Mouse (Mus musculus): ENCODE results near the gene 4930402F06Rik. TPM values are rescaled to one million over a fixed set of nuclear protein-coding genes. Genes with fewer than 3 reads are reported as not detected.

Gene 4930402F06Rik
- polyA plus RNA-seq, 1 experiment from 2014 or later, result not detected

DNA sequence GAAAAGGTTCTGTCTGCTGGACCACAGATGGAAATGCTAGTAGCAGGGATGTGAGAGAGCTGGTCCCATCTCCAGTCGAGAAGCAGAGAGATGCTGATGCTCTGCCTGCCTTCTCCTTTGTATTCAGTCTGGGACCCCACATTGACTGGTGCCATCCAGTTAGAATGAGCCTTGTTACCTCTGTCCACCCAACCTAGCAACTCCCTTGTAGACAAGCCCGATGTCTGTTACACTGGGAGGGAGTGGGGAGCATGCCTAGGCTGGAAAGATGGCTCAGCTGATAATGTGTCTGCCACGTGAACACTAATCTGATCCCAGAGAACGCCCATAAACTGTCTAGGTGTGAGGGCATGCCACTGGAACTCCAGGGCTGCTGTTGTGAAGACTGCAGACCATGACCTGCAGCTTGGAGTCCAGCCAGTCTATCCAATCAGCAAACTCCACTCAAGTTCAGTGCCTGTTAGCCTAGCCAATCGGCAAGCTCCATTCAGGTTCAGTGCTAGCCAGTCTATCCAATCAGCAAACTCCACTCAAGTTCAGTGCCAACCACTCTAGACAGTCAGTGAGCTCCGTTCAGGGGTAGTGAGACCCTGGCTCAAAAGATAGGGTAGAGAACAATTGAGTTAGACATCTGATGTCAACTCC lies 1.3 kb upstream of the 4930402F06Rik start:
- Histone ChIP-seq H3K36me3 (peaks cover 12% of the 10 kb centered on the region), H3K4me2 (no peak overlapping the region), H3K4me1 (replicated peaks) (peaks cover 6% of the 10 kb centered on the region), H3K27ac (no peak overlapping the region), H3K9me3 (replicated peaks) (no peaks in the 10 kb centered on the region), H3K9ac (no peak overlapping the region), H3K27me3 (no peaks in the 10 kb centered on the region), H3K4me3 (replicated peaks) (no peak overlapping the region)
- ATAC-seq (ENCODE audit: low read depth) (no peak; the same call in 1 of the 2 replicates), DNase-seq (no peak)
- 58% methylated on average over 6 of the region's 6 CpGs for WGBS (ENCODE audit: insufficient replicate concordance)

DNA sequence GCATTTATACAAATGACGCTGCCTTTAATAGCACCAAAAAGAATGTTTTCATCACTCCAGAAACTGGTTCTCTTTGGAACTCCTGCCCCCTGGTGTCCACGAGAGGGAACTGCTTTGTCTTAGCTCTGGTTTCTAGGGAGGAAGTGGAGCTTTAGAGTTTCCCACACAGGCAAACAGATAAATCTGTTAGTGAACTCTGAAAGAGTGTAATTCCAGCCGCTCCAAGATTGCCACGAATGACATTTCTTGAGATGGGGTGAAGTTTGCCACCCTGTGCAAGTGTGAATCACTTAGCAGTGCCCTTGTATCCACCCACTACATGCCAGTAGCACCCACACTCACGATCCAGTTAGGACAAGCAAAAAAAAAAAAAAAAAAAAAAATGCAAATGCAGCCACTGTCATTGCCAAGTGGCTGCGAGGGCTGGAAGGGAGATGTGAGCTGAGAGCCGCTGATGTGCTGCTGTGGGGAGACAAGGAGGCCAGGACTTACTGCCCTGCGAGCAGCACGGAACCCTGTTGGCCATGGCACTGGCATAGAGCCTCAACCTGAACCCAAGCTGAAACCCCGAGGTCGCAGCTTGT lies 707 bp upstream of the 4930402F06Rik start:
- H3K4me2 ChIP-seq, result no peak overlapping the region
- H3K9me3 ChIP-seq (replicated peaks), result no peaks in the 10 kb centered on the region
- ATAC-seq (ENCODE audit: low read depth) (no peak), DNase-seq (peak; percentile 29)
- no peak overlapping the region for H3K9ac ChIP-seq
- 38% methylated on average over 11 of the region's 11 CpGs for WGBS (ENCODE audit: insufficient replicate concordance)
- peaks cover 12% of the 10 kb centered on the region for H3K36me3 ChIP-seq
- no peak overlapping the region for H3K27ac ChIP-seq
- peaks cover 6% of the 10 kb centered on the region for H3K4me1 ChIP-seq (replicated peaks)
- no peaks in the 10 kb centered on the region for H3K27me3 ChIP-seq
- no peak overlapping the region for H3K4me3 ChIP-seq (replicated peaks)

DNA sequence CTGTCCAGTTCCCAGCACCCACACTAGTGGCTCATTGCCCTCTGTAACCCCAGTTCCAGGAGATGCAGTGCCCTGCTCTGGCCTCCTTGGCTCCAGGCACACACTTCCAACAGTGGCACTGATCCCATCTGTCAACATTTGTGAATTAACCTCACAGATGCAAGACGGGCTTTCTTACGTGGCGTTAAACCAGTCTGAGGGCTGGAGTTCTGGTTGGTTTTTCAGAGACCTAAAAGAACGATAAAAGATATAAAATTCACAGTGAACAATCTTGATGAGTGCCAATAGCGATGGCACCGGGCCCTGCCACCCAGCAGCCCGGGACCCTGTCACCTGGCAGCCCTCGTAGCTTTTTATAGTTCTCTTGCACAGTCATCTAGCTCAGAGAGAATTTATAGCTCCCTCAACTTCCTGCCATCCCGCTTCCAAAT lies 11.5 kb downstream of the 4930402F06Rik start:
- H3K9ac ChIP-seq, result no peak overlapping the region
- ATAC-seq (ENCODE audit: low read depth) (no peak), DNase-seq (no peak)
- no peak overlapping the region for H3K4me2 ChIP-seq
- no peaks in the 10 kb centered on the region for H3K36me3 ChIP-seq
- 61% methylated on average over 9 of the region's 9 CpGs for WGBS (ENCODE audit: insufficient replicate concordance)
- H3K27ac ChIP-seq, result no peak overlapping the region
- H3K9me3 ChIP-seq (replicated peaks), result no peaks in the 10 kb centered on the region
- H3K4me1 ChIP-seq (replicated peaks), result no peaks in the 10 kb centered on the region
- H3K27me3 ChIP-seq, result no peaks in the 10 kb centered on the region
- H3K4me3 ChIP-seq (replicated peaks), result no peak overlapping the region

DNA sequence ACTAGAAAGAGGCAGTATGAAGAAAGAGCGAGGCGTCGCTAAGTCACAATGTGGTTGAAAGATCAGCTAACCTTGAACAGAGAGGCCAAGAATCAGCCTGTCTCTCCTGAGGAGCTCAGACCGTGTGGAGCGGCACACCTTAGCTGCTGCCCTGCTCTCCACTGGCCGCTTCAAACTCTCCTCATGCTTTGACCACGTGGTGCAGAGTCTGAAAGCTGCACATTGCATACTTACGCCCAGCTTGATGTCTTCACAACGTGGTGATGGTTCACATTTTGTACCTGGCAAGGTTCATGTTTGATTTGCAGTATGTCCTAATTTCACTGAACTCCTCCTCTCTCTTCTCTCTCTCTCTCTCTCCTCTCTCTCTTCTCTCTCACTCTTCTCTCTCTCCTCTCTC lies 17.7 kb downstream of the 4930402F06Rik start:
- Histone ChIP-seq H3K36me3 (no peaks in the 10 kb centered on the region), H3K9me3 (replicated peaks) (no peaks in the 10 kb centered on the region), H3K4me3 (replicated peaks) (no peak overlapping the region), H3K27me3 (peaks cover 3% of the 10 kb centered on the region; the same call in 1 of the 2 replicates), H3K27ac (no peak overlapping the region), H3K4me2 (no peak overlapping the region), H3K9ac (no peak overlapping the region), H3K4me1 (replicated peaks) (no peaks in the 10 kb centered on the region)
- ATAC-seq (ENCODE audit: low read depth) (no peak), DNase-seq (no peak)
- WGBS (ENCODE audit: insufficient replicate concordance), result 65% methylated on average over 9 of the region's 9 CpGs

DNA sequence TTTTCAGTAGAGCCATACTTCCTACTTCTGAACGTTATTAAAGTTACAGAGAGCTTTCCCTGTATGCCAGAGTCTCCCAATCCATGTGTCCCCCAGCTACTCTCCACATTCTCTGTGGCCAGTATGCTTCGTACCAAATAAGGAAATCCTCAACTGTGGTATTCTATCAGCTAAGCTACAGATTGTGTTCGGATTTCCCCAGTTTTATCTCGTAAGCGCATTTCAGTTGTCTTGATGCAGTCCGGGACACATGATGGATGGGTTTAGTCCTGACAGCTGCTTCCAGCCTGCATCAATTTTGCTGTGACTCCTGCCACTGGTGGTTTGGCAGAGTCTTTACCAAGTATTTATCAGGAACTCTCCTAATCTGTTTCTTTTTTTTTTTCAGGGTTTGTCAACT lies 19.4 kb downstream of the 4930402F06Rik start:
- ATAC-seq (ENCODE audit: low read depth) (no peak), DNase-seq (no peak)
- Histone ChIP-seq H3K9me3 (replicated peaks) (no peaks in the 10 kb centered on the region), H3K4me3 (replicated peaks) (no peak overlapping the region), H3K27ac (no peak overlapping the region), H3K4me1 (replicated peaks) (no peaks in the 10 kb centered on the region), H3K27me3 (peaks cover 3% of the 10 kb centered on the region; the same call in 1 of the 2 replicates), H3K4me2 (no peak overlapping the region), H3K9ac (no peak overlapping the region), H3K36me3 (no peaks in the 10 kb centered on the region)
- 6% methylated on average over 6 of the region's 6 CpGs for WGBS (ENCODE audit: insufficient replicate concordance)

DNA sequence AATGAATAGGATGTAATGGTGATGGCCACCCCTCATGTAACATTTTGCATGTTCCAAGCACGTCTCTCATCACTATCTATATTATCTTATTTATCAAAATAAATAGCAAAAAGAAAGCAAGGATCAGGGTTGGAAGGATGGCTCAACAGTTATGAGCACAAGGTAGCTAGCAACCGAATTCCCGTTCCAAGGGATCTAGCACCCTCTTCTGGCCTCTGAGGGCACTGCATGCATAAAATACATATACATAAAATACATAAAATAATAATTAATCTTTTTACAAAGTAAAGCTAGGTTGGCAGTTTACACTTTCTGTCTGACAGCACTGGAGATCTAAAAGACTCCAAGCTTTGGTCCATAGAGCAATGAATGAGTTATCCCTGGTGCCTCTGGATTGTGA lies 24.0 kb downstream of the 4930402F06Rik start:
- no peaks in the 10 kb centered on the region for H3K36me3 ChIP-seq
- H3K4me3 ChIP-seq (replicated peaks), result no peak overlapping the region
- no peak overlapping the region for H3K27ac ChIP-seq
- no peaks in the 10 kb centered on the region for H3K9me3 ChIP-seq (replicated peaks)
- no peak overlapping the region for H3K9ac ChIP-seq
- ATAC-seq (ENCODE audit: low read depth) (no peak), DNase-seq (peak; percentile 28)
- WGBS (ENCODE audit: insufficient replicate concordance), result 16% methylated on average over 3 of the region's 3 CpGs
- H3K4me1 ChIP-seq (replicated peaks), result no peaks in the 10 kb centered on the region
- no peak overlapping the region for H3K4me2 ChIP-seq
- no peaks in the 10 kb centered on the region for H3K27me3 ChIP-seq

DNA sequence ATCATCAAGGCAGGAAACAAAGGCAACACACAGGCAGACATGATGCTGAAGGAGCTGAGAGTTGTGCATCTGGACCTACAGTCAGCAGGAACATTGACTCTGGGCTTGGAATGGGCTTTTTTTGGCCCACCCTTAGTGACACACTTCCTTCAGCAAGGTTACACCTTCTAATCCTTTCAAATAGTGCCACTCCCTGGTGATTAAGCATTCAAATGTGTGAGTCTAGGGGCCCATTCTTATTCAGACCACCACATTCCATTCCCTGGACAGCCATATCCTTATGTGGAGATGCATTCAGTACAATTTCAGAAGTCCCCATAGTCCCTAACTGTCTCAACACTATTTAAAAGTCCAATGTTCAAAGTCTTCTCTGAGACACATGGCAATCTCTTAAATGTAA lies 26.3 kb downstream of the 4930402F06Rik start:
- no peak overlapping the region for H3K9ac ChIP-seq
- no peak overlapping the region for H3K4me3 ChIP-seq (replicated peaks)
- no peaks in the 10 kb centered on the region for H3K36me3 ChIP-seq
- no peak for ATAC-seq (ENCODE audit: low read depth)
- H3K4me1 ChIP-seq (replicated peaks), result no peaks in the 10 kb centered on the region
- H3K27ac ChIP-seq, result no peak overlapping the region
- no peak overlapping the region for H3K4me2 ChIP-seq
- no peak for DNase-seq
- H3K27me3 ChIP-seq, result 0 out of 2 replicates have a peak, but pooled peaks cover under 1% of the 10 kb centered on the region
- H3K9me3 ChIP-seq (replicated peaks), result no peaks in the 10 kb centered on the region

DNA sequence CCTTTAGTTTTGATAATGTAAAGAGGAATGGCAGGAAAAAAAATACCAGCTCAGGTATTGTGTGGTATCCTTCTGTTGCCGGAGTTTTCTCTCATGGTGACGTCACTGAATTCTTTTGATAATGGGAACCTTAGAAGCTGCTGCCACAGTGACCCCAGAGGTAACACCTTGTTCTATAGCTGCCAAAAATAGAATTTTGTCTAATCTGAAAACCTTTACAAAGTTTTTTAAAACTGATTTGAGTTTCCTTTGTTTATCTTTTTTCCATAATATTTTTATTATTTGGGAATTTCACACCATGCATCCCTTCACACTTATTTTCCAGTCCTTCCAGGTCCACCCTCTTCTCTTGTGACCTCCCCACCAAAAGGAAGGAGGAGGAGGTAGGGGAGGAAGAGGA lies 29.3 kb downstream of the 4930402F06Rik start, which contains the start of gene 4930568D16Rik:
4930568D16Rik (minus strand) TSS at position 101 of the 400 bp plus-strand sequence.
- Histone ChIP-seq H3K9ac (no peak within 1 kb of the TSS), H3K4me1 (replicated peaks) (no peaks in the 10 kb centered on the region), H3K36me3 (no peaks in the 10 kb centered on the region), H3K27ac (no peak within 1 kb of the TSS), H3K4me2 (no peak within 1 kb of the TSS), H3K9me3 (replicated peaks) (no peaks in the 10 kb centered on the region), H3K27me3 (0 out of 2 replicates have a peak, but pooled peaks cover 4% of the 10 kb centered on the region), H3K4me3 (replicated peaks) (no peak within 1 kb of the TSS)
- DNase-seq (no peak), ATAC-seq (ENCODE audit: low read depth) (no peak)
- WGBS (ENCODE audit: insufficient replicate concordance), result 69% methylated on average over 2 of the region's 2 CpGs

DNA sequence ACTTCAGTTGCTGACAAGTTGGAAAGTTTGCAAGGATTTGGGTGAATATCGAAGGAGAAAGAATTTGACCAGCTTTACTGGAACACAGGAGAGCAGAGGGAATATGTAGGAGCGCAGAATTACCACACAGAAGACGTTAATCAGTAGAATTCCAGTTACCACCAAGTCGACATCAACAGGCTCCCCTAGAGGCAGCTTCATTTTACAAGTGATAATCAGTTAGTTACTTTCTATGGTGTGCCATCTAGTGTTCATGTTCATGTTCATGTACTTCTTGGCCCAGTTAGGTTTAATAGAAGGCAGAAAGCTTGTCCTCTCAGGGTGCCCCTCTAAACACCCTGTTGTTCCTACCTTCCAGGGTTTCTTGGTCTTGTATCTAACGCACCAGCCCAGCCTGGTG lies 47.8 kb downstream of the 4930402F06Rik start:
- H3K4me2 ChIP-seq, result no peak overlapping the region
- peak; percentile 65 for ATAC-seq (ENCODE audit: low read depth)
- DNase-seq, result no peak
- H3K9ac ChIP-seq, result no peak overlapping the region
- WGBS (ENCODE audit: insufficient replicate concordance), result 30% methylated on average over 5 of the region's 5 CpGs
- H3K27me3 ChIP-seq, result 0 out of 2 replicates have a peak, but pooled peaks cover 12% of the 10 kb centered on the region
- no peaks in the 10 kb centered on the region for H3K36me3 ChIP-seq
- peaks cover 10% of the 10 kb centered on the region for H3K4me1 ChIP-seq (replicated peaks)
- H3K4me3 ChIP-seq (replicated peaks), result no peak overlapping the region
- no peak overlapping the region for H3K27ac ChIP-seq
- H3K9me3 ChIP-seq (replicated peaks), result no peaks in the 10 kb centered on the region

DNA sequence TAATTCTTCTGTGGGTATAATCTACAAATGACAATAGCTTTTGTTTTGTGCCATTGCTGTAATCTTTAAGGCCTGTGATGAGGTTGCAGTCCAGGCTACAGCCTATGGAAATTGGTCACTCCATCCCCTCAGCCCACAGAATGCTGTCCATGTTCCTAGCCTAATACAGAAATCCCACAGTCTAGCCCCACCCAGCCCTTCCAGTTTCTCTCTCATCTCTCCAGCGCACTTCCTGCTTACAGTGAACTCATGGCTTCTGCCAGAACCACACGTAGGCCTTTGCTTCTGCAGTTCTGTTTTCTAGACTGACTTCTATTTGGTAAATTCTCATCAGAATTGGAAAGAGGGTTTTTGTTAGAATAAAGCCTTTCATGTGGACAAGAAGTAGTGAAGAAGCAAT lies 51.0 kb downstream of the 4930402F06Rik start:
- 0 out of 2 replicates have a peak, but pooled peaks cover 7% of the 10 kb centered on the region for H3K27me3 ChIP-seq
- no peak overlapping the region for H3K27ac ChIP-seq
- no peak overlapping the region for H3K4me2 ChIP-seq
- H3K9ac ChIP-seq, result no peak overlapping the region
- ATAC-seq (ENCODE audit: low read depth) (no peak), DNase-seq (no peak)
- no peaks in the 10 kb centered on the region for H3K36me3 ChIP-seq
- WGBS (ENCODE audit: insufficient replicate concordance), result 44% methylated on average over 2 of the region's 2 CpGs
- H3K9me3 ChIP-seq (replicated peaks), result no peaks in the 10 kb centered on the region
- H3K4me3 ChIP-seq (replicated peaks), result no peak overlapping the region
- peaks cover 10% of the 10 kb centered on the region for H3K4me1 ChIP-seq (replicated peaks)

DNA sequence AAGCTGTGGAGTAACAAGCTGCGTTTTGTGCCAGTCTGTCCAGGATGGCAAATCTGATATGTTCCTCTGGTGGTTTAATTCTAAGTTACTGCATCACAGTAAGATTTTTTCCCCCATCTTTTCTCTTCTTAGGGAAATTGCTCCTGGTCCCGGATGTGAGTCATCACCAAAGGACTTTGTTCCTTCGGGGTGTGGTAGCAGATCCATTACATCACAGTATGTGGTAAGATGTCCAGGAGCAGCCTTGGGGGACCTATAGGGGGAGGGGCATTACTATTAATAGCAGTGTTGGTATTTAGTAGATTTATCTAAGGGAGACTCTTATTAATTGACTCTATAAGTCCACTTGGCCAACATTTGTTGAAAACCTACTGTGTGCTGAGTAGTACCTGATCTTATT lies 54.4 kb downstream of the 4930402F06Rik start:
- Histone ChIP-seq H3K4me3 (replicated peaks) (no peak overlapping the region), H3K27me3 (no peaks in the 10 kb centered on the region), H3K9ac (no peak overlapping the region), H3K4me2 (no peak overlapping the region), H3K4me1 (replicated peaks) (peaks cover 11% of the 10 kb centered on the region), H3K27ac (no peak overlapping the region), H3K36me3 (no peaks in the 10 kb centered on the region), H3K9me3 (replicated peaks) (no peaks in the 10 kb centered on the region)
- ATAC-seq (ENCODE audit: low read depth), result no peak
- DNase-seq, result no peak
- WGBS (ENCODE audit: insufficient replicate concordance), result 47% methylated on average over 3 of the region's 3 CpGs

DNA sequence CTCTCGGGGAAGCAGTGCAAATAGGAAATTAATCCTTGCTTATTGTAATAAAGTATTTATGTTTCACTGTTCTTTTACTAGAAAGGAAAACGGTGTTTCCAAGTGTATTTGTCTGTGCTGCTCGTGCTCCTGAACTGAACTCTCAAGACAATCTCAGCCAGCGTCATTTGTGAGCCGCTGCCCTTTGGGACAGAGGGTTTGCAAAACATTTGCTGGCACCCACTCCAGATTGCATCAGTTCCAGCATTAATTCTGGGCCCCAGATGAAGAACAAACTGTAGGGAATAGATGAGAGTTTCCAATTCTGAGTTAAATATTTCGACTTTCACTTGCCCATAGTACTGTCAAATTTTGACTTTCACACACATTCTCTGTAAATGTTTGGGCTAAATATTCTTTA lies 58.3 kb downstream of the 4930402F06Rik start:
- Histone ChIP-seq H3K9me3 (replicated peaks) (no peaks in the 10 kb centered on the region), H3K4me3 (replicated peaks) (no peak overlapping the region), H3K27ac (0 out of 2 replicates have a peak overlapping the region, but pooled peaks have one; percentile 21), H3K4me2 (no peak overlapping the region), H3K9ac (no peak overlapping the region), H3K4me1 (replicated peaks) (peaks cover 32% of the 10 kb centered on the region), H3K27me3 (no peaks in the 10 kb centered on the region), H3K36me3 (peaks cover 10% of the 10 kb centered on the region)
- 72% methylated on average over 6 of the region's 6 CpGs for WGBS (ENCODE audit: insufficient replicate concordance)
- DNase-seq (no peak), ATAC-seq (ENCODE audit: low read depth) (no peak)
